Mouse (Mus musculus) regulatory T cell (primary cell): Measurements from ENCODE around the gene D17Wsu92e.

Source experiments
- in situ Hi-C: fragments of 300-600 bp; cut with MboI, MseI; formaldehyde crosslinking; loops from one replicate; pipeline ENCODE4 v1.15.1; 2025; ENCODE audit warnings: high pct_unique_total_duplicates

D17Wsu92e gene

DNA sequence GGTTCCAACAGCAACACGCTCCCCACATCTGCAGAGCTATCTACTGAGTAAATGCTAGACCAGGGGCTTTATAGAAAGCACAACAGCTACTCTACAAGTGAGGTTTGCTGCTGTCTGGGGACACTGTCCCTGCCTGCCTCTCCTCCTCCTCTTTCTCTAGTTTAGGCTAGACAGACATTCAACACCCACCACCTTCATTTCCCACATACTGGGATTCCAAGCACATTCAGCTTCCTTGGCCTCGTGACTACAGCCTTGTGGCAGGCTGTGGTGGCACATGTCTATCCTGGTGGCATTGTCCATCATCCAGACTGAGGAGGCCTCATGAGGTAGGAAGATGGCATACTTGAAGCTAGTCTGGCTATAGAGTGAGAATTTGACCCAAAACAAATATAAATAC, 29.5 kb downstream of the D17Wsu92e start:
- in situ Hi-C loops = no loop called here

DNA sequence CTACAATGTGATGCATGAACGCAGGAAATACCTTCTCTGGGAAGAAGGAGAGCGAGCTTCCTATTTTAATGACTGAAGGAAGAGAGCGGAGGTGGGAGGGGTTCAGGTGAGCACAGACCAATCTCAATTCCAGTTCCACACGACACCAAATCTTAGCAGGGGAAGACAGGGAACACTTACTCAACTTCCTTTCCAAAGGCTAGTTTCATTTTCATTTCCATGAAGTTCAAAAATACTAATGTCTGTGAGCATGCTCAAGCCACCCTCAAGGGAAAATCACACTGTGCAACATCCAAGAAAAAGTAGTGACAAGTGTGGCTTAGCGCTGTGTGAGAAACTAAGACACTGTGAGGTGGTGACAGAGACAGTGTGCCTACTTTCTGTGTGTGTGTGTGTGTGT, 30.4 kb downstream of the D17Wsu92e start:
- in situ Hi-C loops = no loop called here

- in situ Hi-C loops = no loop called here
Measured at GRCm38 (mm10) chr17:27788456-27789172, 31.8 kb downstream of the D17Wsu92e start.

GRCm38 (mm10) chr17:27783567-27783966, 36.9 kb downstream of the D17Wsu92e start:
- in situ Hi-C loops = no loop called here

GRCm38 (mm10) chr17:27781059-27781687, 39.3 kb downstream of the D17Wsu92e start:
- in situ Hi-C loops = no loop called here

DNA sequence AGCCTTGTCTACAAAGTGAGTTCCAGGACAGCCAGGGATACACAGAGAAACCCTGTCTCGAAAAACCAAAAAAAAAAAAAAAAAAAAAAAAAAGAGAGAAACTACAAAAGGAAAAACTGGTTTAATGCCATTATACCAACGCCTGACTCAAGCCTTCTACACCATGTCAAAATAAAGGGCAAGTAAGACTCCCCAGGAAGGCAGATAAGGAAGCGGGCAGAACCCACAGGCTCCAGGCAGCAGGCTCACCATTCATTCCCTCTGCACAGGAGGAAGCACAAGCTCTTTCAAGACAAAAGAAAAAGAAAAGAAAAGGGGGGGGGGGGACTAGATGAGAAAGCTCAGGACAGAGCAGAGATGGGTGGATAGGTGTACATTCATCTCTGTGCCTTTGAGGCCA, 40.7 kb downstream of the D17Wsu92e start:
- in situ Hi-C loops = no loop called here

DNA sequence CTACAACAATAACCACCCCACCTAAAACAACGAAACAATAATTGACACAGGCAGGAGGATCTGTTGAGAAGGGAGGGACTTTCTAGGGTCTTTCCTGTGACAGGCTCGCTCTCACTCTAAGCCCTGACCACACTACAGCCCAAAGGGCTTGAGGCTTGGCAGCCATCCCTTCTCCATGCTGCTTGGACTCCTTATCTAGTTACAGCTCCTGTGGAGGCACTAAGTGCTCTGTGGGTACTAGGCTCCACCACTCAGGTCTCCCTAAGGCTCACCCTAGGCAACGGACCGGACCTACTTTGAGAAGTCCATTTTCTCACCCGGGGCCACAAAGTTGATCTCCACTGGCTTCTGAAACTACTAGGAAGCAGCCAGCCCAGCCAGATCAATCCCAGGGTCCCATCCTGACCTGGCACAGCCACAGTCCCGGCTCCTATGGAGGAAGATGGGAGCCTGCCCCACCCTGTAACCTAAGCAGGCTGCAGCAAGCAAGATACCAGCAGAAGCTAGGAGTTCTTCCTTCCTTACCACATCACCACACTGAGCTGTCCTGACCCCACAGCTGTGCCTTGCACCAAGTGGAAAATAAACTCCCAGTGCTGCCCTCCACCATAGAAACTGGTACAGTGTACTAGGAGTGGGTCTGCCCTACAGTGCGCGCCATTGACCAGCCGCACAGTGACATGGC, 41.6 kb downstream of the D17Wsu92e start:
- in situ Hi-C loops = no loop called here

GRCm38 (mm10) chr17:27777823-27778222, 42.6 kb downstream of the D17Wsu92e start:
- in situ Hi-C loops = no loop called here

GRCm38 (mm10) chr17:27774198-27774597, 46.2 kb downstream of the D17Wsu92e start:
- in situ Hi-C loops = no loop called here

GRCm38 (mm10) chr17:27771616-27772015, 48.8 kb downstream of the D17Wsu92e start:
- in situ Hi-C loops = no loop called here

DNA sequence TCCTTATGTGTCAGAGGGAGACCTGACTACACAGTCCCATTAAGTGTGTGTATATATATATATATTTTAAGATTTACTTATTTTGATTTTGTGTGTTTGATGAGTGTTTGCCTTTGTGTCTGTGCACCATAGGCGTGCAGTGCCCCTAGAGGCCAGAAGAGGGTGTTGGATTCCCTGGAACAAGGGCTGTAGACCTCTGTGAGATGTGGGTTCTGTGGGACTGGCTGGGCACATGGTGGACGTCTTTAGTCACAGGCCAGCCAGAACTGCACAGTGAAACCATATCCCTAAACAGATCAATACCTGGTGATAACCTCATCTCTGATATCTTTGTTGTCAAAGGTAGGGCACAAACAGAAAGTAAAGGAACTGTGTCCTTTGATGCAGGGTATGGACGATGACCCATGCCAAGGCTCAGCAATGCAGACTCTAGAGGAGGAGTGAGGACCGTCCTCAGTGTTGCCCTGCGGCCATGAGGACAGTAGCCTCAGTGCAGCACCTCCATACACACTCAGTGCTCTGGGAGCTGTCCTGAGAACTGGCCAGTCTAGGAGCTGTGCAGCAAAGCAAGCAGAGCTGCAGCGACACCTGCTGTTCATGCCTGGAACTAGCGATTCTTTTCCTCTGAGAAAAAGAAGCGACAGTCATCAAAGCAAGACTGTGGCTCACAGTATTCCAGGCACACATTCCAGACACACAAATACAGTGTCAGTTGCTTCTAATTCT, 51.5 kb downstream of the D17Wsu92e start:
- in situ Hi-C loops = no loop called here

GRCm38 (mm10) chr17:27767543-27767942, 52.9 kb downstream of the D17Wsu92e start:
- in situ Hi-C loops = no loop called here

DNA sequence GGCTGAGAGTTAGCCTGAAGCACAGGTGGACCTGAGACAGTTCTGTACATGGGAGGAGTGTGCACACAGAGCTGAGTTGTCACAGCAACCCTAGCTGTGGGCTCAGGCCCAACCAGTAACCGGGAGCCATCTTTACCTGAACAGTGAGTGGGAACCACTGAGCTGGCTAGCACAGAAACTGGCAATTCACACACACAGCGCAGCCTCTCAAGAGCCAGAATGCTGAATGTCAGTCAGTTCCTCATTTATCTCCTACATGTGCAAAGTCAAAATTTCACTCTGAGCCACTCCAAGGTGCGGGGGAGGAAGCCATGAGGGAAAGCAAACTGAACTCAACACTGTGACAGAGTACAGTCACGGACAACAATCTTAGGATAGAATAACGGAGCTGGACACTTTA, 53.3 kb downstream of the D17Wsu92e start:
- in situ Hi-C loops = no loop called here

- in situ Hi-C loops = no loop called here
Measured at GRCm38 (mm10) chr17:27765066-27765465, 55.4 kb downstream of the D17Wsu92e start.

DNA sequence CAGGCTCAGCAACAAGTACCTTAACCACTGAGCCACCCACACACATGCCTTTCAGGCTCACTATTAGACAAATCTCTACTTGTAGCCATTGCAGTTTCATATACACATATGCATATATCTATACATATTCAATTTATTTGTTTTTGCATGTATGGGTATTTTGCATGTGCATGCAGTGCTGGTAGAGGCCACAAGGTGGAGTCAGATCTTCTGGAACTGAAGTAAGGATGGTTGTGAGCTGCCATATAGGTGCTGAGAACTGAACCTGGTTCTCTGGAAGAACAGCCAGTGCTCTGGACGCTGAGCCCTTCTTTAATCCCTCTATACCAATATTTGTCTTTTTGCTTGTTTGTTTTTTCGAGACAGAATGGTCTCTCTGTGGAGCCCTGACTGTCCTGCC, 56.0 kb downstream of the D17Wsu92e start:
- in situ Hi-C loops = no loop called here

- in situ Hi-C loops = no loop called here
Measured at GRCm38 (mm10) chr17:27762884-27763283, 57.6 kb downstream of the D17Wsu92e start.

DNA sequence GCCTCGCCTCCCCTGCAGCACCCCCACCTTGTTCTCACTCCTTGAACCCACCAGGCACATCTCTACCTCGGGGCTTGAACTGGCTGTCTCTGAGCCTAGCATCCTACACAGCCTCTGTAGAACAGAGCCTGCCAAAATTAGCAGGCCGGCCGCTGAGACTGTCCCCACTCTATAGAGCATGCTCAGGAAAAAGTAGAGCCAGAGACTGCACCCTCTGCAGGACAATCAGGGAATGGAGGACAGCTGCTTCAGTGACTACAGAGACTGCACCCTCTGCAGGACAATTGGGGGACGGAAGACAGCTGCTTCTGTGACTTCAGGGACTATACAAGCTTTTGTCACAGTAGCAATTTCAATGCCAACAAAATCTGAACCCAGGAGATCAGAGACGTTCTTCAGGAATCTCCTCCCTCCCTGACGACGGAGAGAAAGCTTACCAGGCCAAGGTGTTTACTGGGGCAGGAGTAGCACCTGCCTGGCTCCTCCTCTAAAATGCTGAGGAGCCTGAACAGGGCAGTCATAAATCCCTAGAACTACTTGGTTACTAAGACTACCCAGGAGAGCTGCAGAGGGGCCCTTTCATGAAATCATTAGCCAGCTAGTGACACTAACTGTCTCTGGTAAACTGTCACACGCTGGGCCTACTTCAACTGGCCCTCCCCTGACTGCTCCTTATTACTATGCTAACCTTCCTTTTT, 58.7 kb downstream of the D17Wsu92e start:
- in situ Hi-C loops = no loop called here

DNA sequence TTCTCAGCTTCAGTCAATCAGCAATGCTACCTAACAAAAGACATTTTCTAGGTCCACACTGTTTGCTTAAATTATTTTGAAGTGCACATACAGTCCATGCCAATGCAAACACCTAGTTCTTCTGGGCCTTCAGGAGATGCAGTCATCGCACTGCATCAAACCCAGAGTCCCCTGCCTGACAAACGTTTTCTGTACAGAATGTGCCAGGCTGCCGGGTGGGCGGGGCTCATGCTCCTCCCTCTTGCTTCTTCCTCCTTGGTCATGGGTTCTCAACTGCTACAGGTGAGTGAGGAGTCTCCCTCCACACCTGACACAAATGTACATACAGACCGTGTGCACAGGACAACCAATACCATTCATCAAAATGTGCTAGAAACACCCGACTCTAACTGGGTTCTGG, 60.3 kb downstream of the D17Wsu92e start:
- in situ Hi-C loops = no loop called here

DNA sequence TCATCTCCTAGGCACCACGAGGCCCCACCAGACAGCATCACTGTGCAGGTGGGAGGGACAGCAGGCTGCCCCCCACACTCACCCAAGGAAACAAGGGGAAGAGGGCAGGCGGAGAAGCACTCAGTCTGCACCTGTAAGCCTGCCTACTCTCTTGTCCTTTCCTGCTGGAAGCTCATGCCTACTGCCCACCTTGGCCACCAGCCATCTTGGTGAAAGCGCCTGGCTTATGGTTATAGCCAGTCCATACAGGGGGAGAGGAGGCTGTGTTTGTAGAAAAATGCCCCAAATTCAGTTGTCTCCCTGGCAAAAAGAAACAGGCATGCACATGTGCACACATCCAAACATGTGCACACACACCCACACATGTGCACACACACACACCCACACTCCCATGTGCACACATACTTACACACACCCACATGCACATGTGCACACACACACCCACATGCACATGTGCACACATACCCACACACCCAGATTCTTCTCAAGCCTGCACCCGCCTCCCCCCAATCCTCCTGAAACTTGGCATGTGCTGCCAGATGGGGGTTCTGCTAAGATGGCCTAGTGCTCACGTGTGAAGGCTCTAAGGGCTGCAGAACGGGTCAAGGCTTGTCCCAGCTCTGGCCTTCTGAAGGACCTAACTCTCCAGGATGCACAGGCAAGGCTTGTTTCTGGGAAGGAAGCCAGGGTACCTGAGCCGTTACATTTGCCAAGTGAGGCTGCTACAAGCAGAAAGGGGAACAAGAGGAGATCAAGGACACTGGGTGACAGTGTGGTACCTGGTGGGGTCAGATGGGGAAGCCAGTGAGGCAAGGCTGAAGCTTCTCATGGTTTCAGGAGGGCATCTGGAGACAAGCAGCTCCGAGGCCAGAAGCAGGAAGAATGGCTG, 68.9 kb downstream of the D17Wsu92e start:
- in situ Hi-C loops = no loop called here

DNA sequence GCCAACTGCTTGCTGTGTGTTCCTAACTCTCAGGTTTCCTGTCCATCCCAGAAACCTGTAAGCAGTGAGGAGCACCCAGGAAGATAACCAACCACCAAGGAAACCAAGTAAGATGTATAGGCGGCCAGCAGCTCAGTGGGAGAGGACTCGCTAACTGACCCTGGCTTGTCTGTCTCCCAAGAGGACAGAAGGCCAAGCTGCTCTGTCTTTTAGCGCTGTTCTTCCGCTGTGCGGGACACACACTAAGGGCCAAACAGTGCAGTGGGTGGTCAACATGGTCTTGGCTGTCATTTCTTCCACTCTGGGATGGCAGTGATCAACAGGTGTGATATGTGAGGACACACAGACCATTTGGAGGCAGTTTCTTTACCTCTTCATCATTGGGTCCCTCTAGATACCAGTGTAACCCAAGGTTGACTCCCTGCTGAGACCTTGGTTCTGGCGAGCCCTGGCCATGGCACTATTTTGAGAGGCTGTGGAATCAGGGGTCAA, 70.0 kb downstream of the D17Wsu92e start:
- in situ Hi-C loops = no loop called here
